Mouse (Mus musculus) adrenal gland, adult 8-10 months (tissue): Measurements from ENCODE around the gene Eml3. TPM values are rescaled to one million over a fixed set of nuclear protein-coding genes. Genes with fewer than 3 reads are reported as not detected.
A peak's percentile ranks its signal among the peaks of the same experiment; 100 is the strongest.

Experiments used
- DNase-seq: peaks from one replicate; pipeline ENCODE4 v3.0.0; 2022
- microRNA-seq, 2 experiments: library from miRNA; unstranded; fragments of <30 nt; microRNA quantifications; one replicate each; pipeline ENCODE4 v1.2.0; 2022
- total RNA-seq, 4 experiments: library from RNA; stranded (reverse); gene quantifications; 2 replicates each; pipeline ENCODE4 v1.2.4; 2022

Gene Eml3
- total RNA-seq, 4 experiments from 2014 or later = 57.9 to 87.6 (median 79.6) TPM

- DNase-seq = peak; percentile 33
Measured at GRCm38 (mm10) chr19:8988346-8989065, 59.2 kb downstream of the Eml3 start.

- DNase-seq = peak; percentile 68
Measured at GRCm38 (mm10) chr19:8989066-8989566, 59.8 kb downstream of the Eml3 start, which contains the start of gene Ahnak. TSS of gene Ahnak (plus strand) at chr19:8989284.

- peak; percentile 80 for DNase-seq
Measured at GRCm38 (mm10) chr19:8989567-8990431, 60.4 kb downstream of the Eml3 start.

- DNase-seq = no peak
Measured at GRCm38 (mm10) chr19:8990432-8991102, 61.2 kb downstream of the Eml3 start.

Small RNA genes within 50 kb of the gene (microRNA-seq; reads per million reads assigned to microRNA genes)
- gene Mir5136 = 0.17 to 0.35 reads per million in 2 experiments

Other genes starting within 250 kb of the Eml3 start
- gene Slc3a2, start 206.2 kb upstream of the Eml3 start, total RNA-seq = 100 to 1,000 TPM; 210 to 266 (median 246) TPM
- 10 to 100 TPM; 49.1 to 60.4 (median 53.3) TPM for gene Wdr74, start 193.7 kb upstream of the Eml3 start, total RNA-seq
- 1 to 10 TPM in 3 of 4 experiments, under 1 TPM in 1; 0.64 to 4.4 (median 1.8) TPM for gene 1700092M07Rik, start 188.8 kb upstream of the Eml3 start, total RNA-seq
- 100 to 1,000 TPM in 3 of 4 experiments, 10 to 100 TPM in 1; 90.9 to 138 (median 118) TPM for gene Stx5a, start 188.1 kb upstream of the Eml3 start, total RNA-seq
- gene Nxf1, start 172.5 kb upstream of the Eml3 start, total RNA-seq = 100 to 1,000 TPM; 102 to 164 (median 148) TPM
- gene Tmem223, start 158.6 kb upstream of the Eml3 start, total RNA-seq = 100 to 1,000 TPM; 111 to 137 (median 123) TPM
- 10 to 100 TPM; 54.8 to 73.9 (median 63.9) TPM for gene Tmem179b, start 155.1 kb upstream of the Eml3 start, total RNA-seq
- gene Taf6l, start 143.1 kb upstream of the Eml3 start, total RNA-seq = 10 to 100 TPM; 16.6 to 26.8 (median 21.0) TPM
- gene Polr2g, start 131.0 kb upstream of the Eml3 start, total RNA-seq = 100 to 1,000 TPM in 2 of 4 experiments, 10 to 100 TPM in 2; 86.0 to 106 (median 102) TPM
- gene Zbtb3, start 127.0 kb upstream of the Eml3 start, total RNA-seq = 1 to 10 TPM; 2.5 to 4.9 (median 3.5) TPM
- 10 to 100 TPM; 27.4 to 40.5 (median 35.9) TPM for gene Ttc9c, start 110.2 kb upstream of the Eml3 start, total RNA-seq
- gene Hnrnpul2, start 109.5 kb upstream of the Eml3 start, total RNA-seq = 10 to 100 TPM; 66.4 to 84.4 (median 73.9) TPM
- not detected for gene AC129217.1, start 99.8 kb upstream of the Eml3 start, total RNA-seq
- 100 to 1,000 TPM in 3 of 4 experiments, 10 to 100 TPM in 1; 96.6 to 137 (median 126) TPM for gene Bscl2, start 92.1 kb upstream of the Eml3 start, total RNA-seq
- 1 to 10 TPM; 4.7 to 9.8 (median 8.7) TPM for gene Gng3, start 90.4 kb upstream of the Eml3 start, total RNA-seq
- gene Lrrn4cl, start 78.8 kb upstream of the Eml3 start, total RNA-seq = 1 to 10 TPM; 2.6 to 4.5 (median 3.3) TPM
- 100 to 1,000 TPM; 203 to 231 (median 218) TPM for gene Ubxn1, start 58.1 kb upstream of the Eml3 start, total RNA-seq
- gene Uqcc3, start 48.6 kb upstream of the Eml3 start, total RNA-seq = 10 to 100 TPM; 53.2 to 91.0 (median 63.1) TPM
- gene Lbhd1, start 45.8 kb upstream of the Eml3 start, total RNA-seq = 10 to 100 TPM in 3 of 4 experiments, 1 to 10 TPM in 1; 9.6 to 22.4 (median 14.5) TPM
- gene Gm49403, start 45.6 kb upstream of the Eml3 start, total RNA-seq = not detected
- 10 to 100 TPM; 32.6 to 54.7 (median 45.3) TPM for gene 1810009A15Rik, start 40.7 kb upstream of the Eml3 start, total RNA-seq
- 10 to 100 TPM in 1 of 4 experiments, 1 to 10 TPM in 3; 2.6 to 10.6 (median 6.0) TPM for gene Gm49416, start 40.6 kb upstream of the Eml3 start, total RNA-seq
- 10 to 100 TPM; 22.9 to 27.8 (median 25.0) TPM for gene Ints5, start 36.5 kb upstream of the Eml3 start, total RNA-seq
- gene Ganab, start 31.5 kb upstream of the Eml3 start, total RNA-seq = 100 to 1,000 TPM; 204 to 232 (median 222) TPM
- 10 to 100 TPM; 61.3 to 72.9 (median 70.0) TPM for gene B3gat3, start 9.2 kb upstream of the Eml3 start, total RNA-seq
- gene Rom1, start 196 bp upstream of the Eml3 start, total RNA-seq = 10 to 100 TPM; 51.9 to 73.5 (median 54.9) TPM
- 100 to 1,000 TPM in 2 of 4 experiments, 10 to 100 TPM in 2; 83.4 to 133 (median 102) TPM for gene Mta2, start 12.3 kb downstream of the Eml3 start, total RNA-seq
- gene Tut1, start 24.3 kb downstream of the Eml3 start, total RNA-seq = 10 to 100 TPM; 22.9 to 31.9 (median 26.8) TPM
- 100 to 1,000 TPM; 306 to 355 (median 328) TPM for gene Eef1g, start 37.5 kb downstream of the Eml3 start, total RNA-seq
- 100 to 1,000 TPM; 122 to 227 (median 158) TPM for gene Ahnak, start 59.7 kb downstream of the Eml3 start, total RNA-seq
- gene Scgb1a1, start 158.4 kb downstream of the Eml3 start, total RNA-seq = under 1 TPM in 1 of 4 experiments, not detected in 3; 0.73 TPM
- 10 to 100 TPM; 12.7 to 21.8 (median 15.5) TPM for gene Asrgl1, start 206.1 kb downstream of the Eml3 start, total RNA-seq